Mouse (Mus musculus): ENCODE results near the gene Suox.

DNA sequence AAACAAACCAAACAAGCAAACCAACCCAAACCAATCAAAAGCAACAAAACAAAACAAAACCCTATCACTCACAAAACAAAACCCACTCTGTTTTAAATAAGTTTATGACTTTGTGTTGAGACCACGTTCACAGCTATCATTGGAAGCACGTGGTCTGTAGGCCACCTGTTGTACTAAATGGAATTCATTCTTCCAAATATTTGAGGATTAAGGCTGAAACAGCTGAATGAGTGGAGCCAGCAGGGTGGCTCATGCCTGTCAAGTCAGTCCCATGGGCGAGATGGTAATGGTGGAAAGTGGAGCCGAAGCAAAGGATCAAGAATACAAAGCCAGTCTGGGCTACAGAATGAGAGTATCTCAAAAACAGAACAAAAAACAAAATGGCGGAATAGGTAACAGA lies 26.8 kb upstream of the Suox start:
- TF ChIP-seq GATA1 (IDR thresholded peaks at IDR 0.05; ENCODE audit: low read length) (no peak), TAL1 (IDR thresholded peaks at IDR 0.05; ENCODE audit: low read length) (no peak)

Data from erythroblast, embryonic 14.5 days (primary cell).